Mouse (Mus musculus) lung, postnatal 10 days (tissue): ENCODE data around the gene A730061H03Rik.

Experiments used
- DNase-seq: peaks from one replicate; pipeline ENCODE4 v3.0.0; 2021

The A730061H03Rik gene

DNA sequence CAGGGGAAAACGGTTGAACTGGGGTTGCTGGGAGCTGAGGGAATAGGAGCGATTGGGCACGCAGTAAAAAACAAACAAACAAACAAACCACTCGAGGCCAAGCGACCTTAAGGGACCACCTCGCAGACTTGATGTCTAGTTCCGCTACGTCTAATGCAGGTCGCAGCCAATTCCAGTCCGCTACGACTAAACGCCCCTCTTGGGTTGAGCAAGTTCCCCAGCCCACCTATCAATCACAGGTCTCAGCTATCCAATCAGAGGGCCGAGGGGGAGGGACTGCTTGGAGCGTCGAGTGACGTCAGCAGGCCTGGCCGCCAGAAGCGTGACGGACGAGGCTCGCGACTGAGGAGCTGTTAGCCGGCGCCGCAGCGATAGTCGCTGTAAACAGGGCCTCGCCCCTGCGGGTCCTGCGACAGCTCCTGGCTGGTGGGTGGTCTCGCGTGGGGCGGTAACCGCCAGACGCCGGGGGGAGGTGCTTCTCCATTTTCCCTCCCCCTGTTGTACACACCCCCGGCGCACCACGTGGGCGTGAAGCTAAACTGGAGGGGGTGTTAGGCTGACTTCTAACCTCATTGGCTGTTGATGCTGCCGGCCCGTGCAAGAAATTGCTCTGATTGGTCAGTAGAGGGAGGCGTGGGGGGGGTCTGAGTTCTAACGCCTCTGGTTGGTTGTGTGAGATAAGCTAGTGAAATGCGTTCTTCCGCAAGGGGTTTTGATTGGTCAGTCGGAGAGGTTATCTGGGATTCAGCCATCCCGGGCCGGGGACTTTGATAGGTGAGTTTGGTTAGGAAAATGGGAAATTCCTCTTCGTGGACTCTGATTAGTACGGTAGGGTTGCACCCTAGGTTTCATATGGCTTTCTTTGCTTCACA, at the start of gene A730061H03Rik:
Gene A730061H03Rik, minus strand, starts transcription at position 205 of the 872 bp plus-strand sequence.
- peak; percentile 99 for DNase-seq

DNA sequence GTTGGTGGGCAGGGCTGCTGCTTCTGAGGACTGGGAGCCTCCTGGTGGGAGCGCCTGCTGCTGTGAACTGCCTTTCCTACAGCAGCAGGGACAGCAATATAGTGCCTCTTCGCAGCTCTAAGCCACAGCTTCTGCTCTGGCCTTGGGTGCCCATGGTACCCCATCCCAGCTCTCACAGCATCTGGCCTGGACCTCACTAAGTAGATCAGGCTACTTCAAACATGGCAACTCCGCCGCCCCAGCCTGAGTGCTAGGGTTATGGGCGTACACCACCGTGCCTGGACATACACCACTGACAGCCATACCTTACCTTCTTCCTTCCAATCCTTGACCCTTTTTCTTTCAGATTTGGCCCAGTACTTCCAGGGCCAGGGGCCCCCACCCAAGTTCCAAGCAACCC, 48.1 kb upstream of the A730061H03Rik start:
- no peak for DNase-seq

- no peak for DNase-seq
These were observed 45.7 kb upstream of the A730061H03Rik start for GRCm38 (mm10) chr14:55605743-55606459.

DNA sequence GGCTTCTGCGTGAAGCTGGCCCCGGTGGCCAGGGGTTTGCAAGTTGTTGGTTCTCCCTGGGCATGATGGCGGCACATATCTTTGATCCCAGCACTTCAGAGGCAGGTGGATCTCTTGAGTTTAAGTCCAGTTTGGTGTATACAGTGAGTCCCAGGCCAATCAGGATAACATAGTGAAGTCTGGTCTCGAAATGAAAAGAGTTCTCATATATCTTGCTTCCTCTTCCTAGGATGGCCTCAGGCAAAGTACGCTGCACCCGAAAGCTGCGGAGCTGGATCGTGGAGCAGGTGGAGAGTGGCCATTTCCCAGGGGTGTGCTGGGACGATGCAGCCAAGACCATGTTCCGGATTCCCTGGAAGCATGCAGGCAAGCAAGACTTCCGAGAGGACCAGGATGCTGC, 44.6 kb upstream of the A730061H03Rik start:
- no peak for DNase-seq

GRCm38 (mm10) chr14:55603633-55604576, 43.7 kb upstream of the A730061H03Rik start:
- peak; percentile 97 for DNase-seq

- DNase-seq, result no peak
These were observed 43.0 kb upstream of the A730061H03Rik start, which contains the start of gene Irf9 for GRCm38 (mm10) chr14:55603271-55603632. Gene Irf9, plus strand, starts transcription at chr14:55603571.

DNA sequence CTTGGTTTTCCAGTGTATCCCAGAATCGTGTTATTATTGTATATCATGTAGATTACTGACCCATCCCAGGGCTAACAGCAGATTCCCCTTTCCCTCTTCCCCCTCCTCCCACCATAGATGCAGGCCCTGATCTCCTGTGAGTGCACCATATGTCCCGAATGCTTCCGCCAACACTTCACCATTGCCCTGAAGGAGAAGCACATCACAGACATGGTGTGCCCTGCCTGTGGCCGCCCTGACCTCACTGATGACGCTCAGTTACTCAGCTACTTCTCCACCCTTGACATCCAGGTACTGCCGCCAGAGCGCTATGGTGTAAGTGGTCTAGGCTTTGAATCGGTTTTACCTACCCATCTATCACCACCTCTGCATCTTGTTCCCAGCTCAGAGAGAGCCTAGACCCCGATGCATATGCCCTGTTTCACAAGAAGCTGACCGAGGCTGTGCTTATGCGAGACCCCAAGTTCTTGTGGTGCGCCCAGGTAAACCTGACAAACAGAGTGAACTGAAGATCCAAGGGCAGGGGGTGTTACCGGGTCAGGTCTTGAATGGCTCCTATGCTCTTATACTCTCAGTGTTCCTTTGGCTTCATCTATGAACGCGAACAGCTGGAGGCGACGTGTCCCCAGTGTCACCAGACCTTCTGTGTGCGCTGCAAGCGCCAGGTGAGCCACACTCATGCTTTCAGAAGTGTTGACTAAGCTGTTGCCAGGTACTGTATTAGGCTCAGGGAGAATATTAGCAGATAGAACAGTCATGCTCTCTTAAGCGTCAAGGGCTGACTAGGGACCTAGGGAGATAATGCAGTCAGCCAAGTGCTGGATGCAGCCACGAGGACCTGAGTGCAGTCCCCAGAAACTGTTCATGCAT, 38.5 kb upstream of the A730061H03Rik start:
- DNase-seq, result no peak

- DNase-seq, result no peak
These were observed 36.0 kb upstream of the A730061H03Rik start for GRCm38 (mm10) chr14:55596036-55596690.

- DNase-seq, result peak; percentile 30
These were observed 32.0 kb upstream of the A730061H03Rik start for GRCm38 (mm10) chr14:55592226-55592625.

- DNase-seq, result peak; percentile 98
These were observed 31.2 kb upstream of the A730061H03Rik start, which contains the start of gene Rnf31 for GRCm38 (mm10) chr14:55591331-55591891. Gene Rnf31, plus strand, starts transcription at chr14:55591708.

DNA sequence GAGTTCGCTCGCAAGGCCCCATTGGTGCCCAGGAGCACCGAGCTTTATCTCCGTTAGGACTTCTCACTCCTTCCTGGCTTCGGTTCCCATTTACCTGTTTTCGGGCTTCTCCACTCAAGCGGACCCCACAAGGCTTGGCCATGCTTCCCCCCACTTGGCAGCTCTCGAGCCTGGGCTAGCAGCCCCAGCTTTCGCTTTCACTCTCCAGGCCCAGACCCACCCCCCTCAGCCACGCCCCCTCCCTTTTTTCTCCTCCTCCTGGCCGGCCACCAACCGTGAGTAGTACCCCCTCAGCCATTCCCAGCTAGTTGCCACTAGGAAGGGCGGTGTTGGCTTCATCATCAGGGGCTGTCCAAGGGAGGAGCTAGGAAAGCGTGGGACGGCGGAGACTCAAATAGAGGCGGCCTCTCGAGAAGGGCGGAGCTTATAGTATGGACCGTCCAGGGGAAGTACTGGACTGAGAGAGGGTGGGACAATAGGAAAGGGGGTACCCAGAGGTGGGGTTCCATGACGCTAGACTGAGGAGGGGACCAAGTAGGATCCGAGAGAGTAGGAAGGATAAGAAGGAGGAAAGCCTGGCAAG, 30.6 kb upstream of the A730061H03Rik start, which contains the start of gene Psme2:
Gene Psme2, minus strand, starts transcription at position 366 of the 583 bp plus-strand sequence.
- peak; percentile 99 for DNase-seq

DNA sequence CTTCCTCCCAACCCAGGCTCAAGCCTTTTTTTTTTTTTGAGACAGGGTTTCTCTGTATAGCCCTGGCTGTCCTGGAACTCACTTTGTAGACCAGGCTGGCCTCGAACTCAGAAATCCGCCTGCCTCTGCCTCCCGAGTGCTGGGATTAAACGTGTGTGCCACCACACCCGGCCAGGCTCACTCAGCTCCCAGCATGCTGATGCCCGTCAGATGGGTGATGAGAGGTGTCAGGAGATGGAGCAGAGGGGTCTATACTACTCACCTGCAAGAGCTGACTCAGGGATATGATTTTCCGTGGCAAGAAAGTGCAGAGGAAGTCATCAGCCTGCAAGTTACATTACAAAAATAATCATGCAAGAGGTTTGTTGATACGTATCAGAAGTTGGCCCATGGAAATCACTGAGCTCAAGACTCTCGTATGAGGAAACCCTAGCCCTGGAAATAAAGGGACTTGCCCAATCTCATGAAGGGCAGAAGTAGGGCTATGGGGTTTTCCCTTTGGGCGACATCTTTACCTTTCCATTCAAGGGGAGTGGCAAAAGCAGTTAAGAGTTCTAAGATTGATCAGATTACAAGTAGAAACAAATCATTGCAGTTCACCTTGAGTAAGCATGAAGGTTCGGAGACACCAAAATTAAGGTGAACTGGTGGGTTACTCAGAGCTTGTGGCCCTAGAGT, 29.7 kb upstream of the A730061H03Rik start:
- DNase-seq, result no peak

GRCm38 (mm10) chr14:55589271-55589670, 29.1 kb upstream of the A730061H03Rik start:
- no peak for DNase-seq

- no peak for DNase-seq
These were observed 25.9 kb upstream of the A730061H03Rik start for GRCm38 (mm10) chr14:55586149-55586548.

- no peak for DNase-seq
These were observed 25.4 kb upstream of the A730061H03Rik start for GRCm38 (mm10) chr14:55585566-55585960.

- peak; percentile 88 for DNase-seq
These were observed 24.7 kb upstream of the A730061H03Rik start, which contains the start of gene Emc9 for GRCm38 (mm10) chr14:55584702-55585565. Gene Emc9, minus strand, starts transcription at chr14:55585302.

DNA sequence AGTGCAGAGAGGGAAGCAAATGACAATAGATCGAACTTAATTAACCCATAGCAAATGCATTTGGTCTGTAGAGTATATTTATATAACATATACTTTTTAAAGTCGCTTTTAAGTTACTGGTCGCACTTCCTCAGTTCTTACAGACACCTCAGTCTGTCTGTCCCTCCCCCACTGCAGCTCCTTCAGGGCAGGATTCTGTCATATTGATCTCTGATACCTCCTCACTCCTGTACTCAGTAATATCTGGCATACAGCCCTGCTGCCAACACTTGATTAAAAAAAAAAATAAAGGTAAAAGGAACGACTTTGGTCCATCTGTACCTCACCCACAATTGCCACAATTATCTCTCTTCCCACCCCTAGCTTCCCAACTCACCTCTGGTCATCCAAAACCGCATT, 24.1 kb upstream of the A730061H03Rik start:
- no peak for DNase-seq

GRCm38 (mm10) chr14:55581981-55582681, 21.9 kb upstream of the A730061H03Rik start:
- no peak for DNase-seq
